Mouse (Mus musculus) CD8-positive naive resting alpha-beta T cell, adult 2 months (primary cell): Measurements from ENCODE around the gene Art5.
"Not testable (repeated sequence)": the region's sequence is repeated elsewhere in the genome, so short reads cannot be mapped to it uniquely, and the experiment has no call there.

ENCODE experiments used
- DNase-seq, 2 experiments: peaks; one replicate each; pipeline ENCODE4 v3.0.0; 2022; ENCODE audit warnings: low read depth in 2 of 2, low spot score in 2 of 2

Gene Art5

GRCm38 (mm10) chr7:102082816-102083215 lies 26.5 kb downstream of the Art5 start, which contains the start of gene Trpc2:
Trpc2 (plus strand) TSS chr7:102083116.
- DNase-seq, result no peak

GRCm38 (mm10) chr7:102081784-102082183 lies 27.5 kb downstream of the Art5 start:
- DNase-seq, result no peak

- no peak for DNase-seq
Measured at GRCm38 (mm10) chr7:102080311-102080710, 29.0 kb downstream of the Art5 start.

- peak in 1 of 2 experiments; percentile 11 for DNase-seq
Measured at GRCm38 (mm10) chr7:102078517-102078916, 30.8 kb downstream of the Art5 start.

GRCm38 (mm10) chr7:102076714-102077296 lies 32.5 kb downstream of the Art5 start:
- peak; percentile 14 to 48 for DNase-seq

- no peak for DNase-seq
Measured at GRCm38 (mm10) chr7:102066363-102066762, 42.9 kb downstream of the Art5 start.

- DNase-seq, result peak; percentile 81 to 91
Measured at GRCm38 (mm10) chr7:102065046-102065891, 44.0 kb downstream of the Art5 start, which contains the start of the genes Rnf121, Xndc1 and Xntrpc. Rnf121 (minus strand) TSS chr7:102065469. Xndc1 (plus strand) TSS chr7:102065511. Xntrpc (plus strand) TSS chr7:102065713.

- DNase-seq, result no peak
Measured at GRCm38 (mm10) chr7:102064655-102065045, 44.6 kb downstream of the Art5 start.

- DNase-seq, result no peak
Measured at GRCm38 (mm10) chr7:102063891-102064290, 45.4 kb downstream of the Art5 start.

GRCm38 (mm10) chr7:102062203-102062602 lies 47.1 kb downstream of the Art5 start:
- no peak for DNase-seq

GRCm38 (mm10) chr7:102061353-102061752 lies 47.9 kb downstream of the Art5 start:
- no peak for DNase-seq

GRCm38 (mm10) chr7:102048524-102048923 lies 60.8 kb downstream of the Art5 start:
- DNase-seq, result not testable (repeated sequence)
